ENCODE assay signal across 8 mouse cellular contexts in the genomic region with DNA sequence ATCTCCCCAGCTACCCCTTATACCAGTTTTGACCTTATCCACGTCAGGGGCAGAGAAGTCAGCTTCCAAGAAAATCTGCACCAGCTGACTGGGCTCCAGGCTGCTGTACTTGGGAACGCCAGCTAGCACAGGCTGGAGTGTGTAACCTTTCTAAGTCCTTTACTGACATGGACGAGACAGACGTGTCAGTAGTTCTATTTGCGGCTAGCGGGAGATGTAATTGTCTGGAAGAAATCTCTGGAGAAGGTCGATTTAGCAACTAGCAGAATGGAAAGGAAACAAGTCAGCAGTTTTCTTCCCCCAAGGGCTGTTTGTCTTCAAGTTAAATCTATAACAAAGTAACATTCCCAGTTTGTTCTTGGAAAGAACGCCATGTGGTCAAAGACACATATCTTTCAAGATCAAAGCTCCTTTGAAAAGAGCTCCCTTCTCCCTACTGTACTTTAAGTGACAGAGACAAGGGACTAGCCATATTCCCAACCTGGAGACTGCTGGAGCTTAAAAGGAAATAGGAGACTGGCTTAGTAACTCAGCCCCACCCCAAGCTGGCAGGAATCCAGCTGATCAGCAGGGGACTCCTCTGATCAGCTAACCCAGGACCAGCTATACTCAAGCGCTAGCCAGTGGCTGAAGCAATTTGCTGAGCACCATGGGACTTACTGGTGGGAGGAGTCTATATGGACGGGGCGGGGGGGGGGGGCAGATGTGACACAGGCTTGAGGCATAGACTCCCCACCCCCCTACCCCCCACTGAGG. TPM values are rescaled to one million over a fixed set of nuclear protein-coding genes. Genes with fewer than 3 reads are reported as not detected.
A peak's percentile ranks its signal among the peaks of the same experiment; 100 is the strongest.
DNase-seq lines count a peak whose midpoint lies in the region; ATAC-seq lines count a peak whose summit lies in the region.

No protein-coding gene starts in this region.

- ATAC-seq in heart, embryonic 11.5 days (replicated peaks; ENCODE audit: insufficient number of reproducible peaks, low FRiP score, low TSS enrichment): no peak; the same call in 1 of the 2 replicates
- no peak for ATAC-seq in megakaryocyte progenitor cell, adult 5-6 weeks (replicated peaks; ENCODE audit: poor library complexity)

- H3K36me3 ChIP-seq in heart, embryonic 11.5 days (ENCODE audit: control insufficient read depth, insufficient read depth, low read length): no peaks in the 10 kb centered on the region

- H3K27me3 ChIP-seq in heart, embryonic 11.5 days (ENCODE audit: control insufficient read depth, insufficient read depth, low read length): peaks cover 9% of the 10 kb centered on the region

- peak; percentile 82 to 83 for DNase-seq in cerebellum, postnatal 10 days
- DNase-seq in cerebellum, adult 9-10 months: no peak
- DNase-seq in ZHBTc4 (ENCODE audit: low read depth, low spot score): peak; percentile 86
- DNase-seq in kidney, postnatal 10 days: peak; percentile 80
- peak; percentile 71 for DNase-seq in retina, embryonic 14.5 days (ENCODE audit: low spot score)
- no peak for DNase-seq in frontal cortex, postnatal 25 days (ENCODE audit: low spot score in 2 of 2)

- peak overlapping the region; percentile 10; the same call in 1 of the 2 replicates for H3K4me2 ChIP-seq in heart, embryonic 11.5 days

- 0 out of 2 replicates have a peak overlapping the region, but pooled peaks have one; percentile 10 for H3K9ac ChIP-seq in heart, embryonic 11.5 days (ENCODE audit: low read depth, low read length)

- no peak overlapping the region for H3K4me3 ChIP-seq in heart, embryonic 11.5 days (ENCODE audit: low read depth, low read length)

- H3K9me3 ChIP-seq in heart, embryonic 11.5 days (replicated peaks; ENCODE audit: control insufficient read depth, low read length): no peaks in the 10 kb centered on the region

- H3K27ac ChIP-seq in heart, embryonic 11.5 days (ENCODE audit: low read depth, low read length): peak overlapping the region; percentile 54; the same call in 1 of the 2 replicates

- 16% methylated on average over 11 of the region's 11 CpGs for WGBS in heart, embryonic 11.5 days (ENCODE audit: insufficient replicate concordance)

- H3K4me1 ChIP-seq in heart, embryonic 11.5 days (ENCODE audit: control insufficient read depth, insufficient read depth, low read length): peaks cover 20% of the 10 kb centered on the region

RNA-seq across cellular contexts. Expression of gene Fhdc1, which starts 44.8 kb away (rescaled TPM):
- 1.4 and 5.0 TPM in 2 replicates for polyA plus RNA-seq in heart, embryonic 11.5 days (2014; fragmentation: Nextera tagmentation; extraction: Ambion mirVana)
- 0.22 and 2.2 TPM in 2 replicates for total RNA-seq in megakaryocyte progenitor cell, adult 5-6 weeks (2015)
- 0.74 and 0.79 TPM in 2 replicates for total RNA-seq in megakaryocyte progenitor cell, adult 5-6 weeks (2017)

Comparison
In these comparisons a context has a peak if more than half of its experiments do, and no peak if none do; other contexts are left out.
1. DNase-seq: peak in cerebellum, postnatal 10 days (2 of 2), ZHBTc4 (single experiment), kidney, postnatal 10 days (single experiment) and retina, embryonic 14.5 days (single experiment); none in cerebellum, adult 9-10 months (single experiment) and frontal cortex, postnatal 25 days (0 of 2).